Mouse (Mus musculus): ENCODE measurements around the gene Zfp174.
"Not testable (repeated sequence)": the region's sequence is repeated elsewhere in the genome, so short reads cannot be mapped to it uniquely, and the experiment has no call there.

The Zfp174 gene

GRCm38 (mm10) chr16:3846711-3847518, at the start of gene Zfp174:
TSS of gene Zfp174 (plus strand) at chr16:3847268.
- peak; percentile 92 for DNase-seq (ENCODE audit: low read depth, low spot score)

- no peak for DNase-seq (ENCODE audit: low read depth, low spot score)
These were observed 38.9 kb upstream of the Zfp174 start for GRCm38 (mm10) chr16:3808176-3808575.

- not testable (repeated sequence) for DNase-seq (ENCODE audit: low read depth, low spot score)
These were observed 32.4 kb upstream of the Zfp174 start for GRCm38 (mm10) chr16:3814667-3815066.

GRCm38 (mm10) chr16:3820202-3820601, 26.9 kb upstream of the Zfp174 start:
- DNase-seq (ENCODE audit: low read depth, low spot score) = no peak

GRCm38 (mm10) chr16:3828021-3828420, 19.0 kb upstream of the Zfp174 start:
- DNase-seq (ENCODE audit: low read depth, low spot score) = no peak

- DNase-seq (ENCODE audit: low read depth, low spot score) = no peak
These were observed 17.3 kb upstream of the Zfp174 start for GRCm38 (mm10) chr16:3829727-3830126.

- no peak for DNase-seq (ENCODE audit: low read depth, low spot score)
These were observed 16.4 kb upstream of the Zfp174 start, which contains the start of gene Olfr15 for GRCm38 (mm10) chr16:3830588-3831109. TSS of gene Olfr15 (plus strand) at chr16:3830878.

GRCm38 (mm10) chr16:3835461-3835860, 11.6 kb upstream of the Zfp174 start:
- no peak for DNase-seq (ENCODE audit: low read depth, low spot score)

- DNase-seq (ENCODE audit: low read depth, low spot score) = no peak
These were observed 7.7 kb upstream of the Zfp174 start for GRCm38 (mm10) chr16:3839157-3839885.

- no peak for DNase-seq (ENCODE audit: low read depth, low spot score)
These were observed 4.1 kb upstream of the Zfp174 start for GRCm38 (mm10) chr16:3842989-3843388.

GRCm38 (mm10) chr16:3843796-3844195, 3.3 kb upstream of the Zfp174 start:
- no peak for DNase-seq (ENCODE audit: low read depth, low spot score)

GRCm38 (mm10) chr16:3847871-3848270, 803 bp downstream of the Zfp174 start:
- no peak for DNase-seq (ENCODE audit: low read depth, low spot score)

- no peak for DNase-seq (ENCODE audit: low read depth, low spot score)
These were observed 1.3 kb downstream of the Zfp174 start for GRCm38 (mm10) chr16:3848416-3848815.

GRCm38 (mm10) chr16:3851301-3851700, 4.2 kb downstream of the Zfp174 start:
- DNase-seq (ENCODE audit: low read depth, low spot score) = not testable (repeated sequence)

GRCm38 (mm10) chr16:3852586-3852985, 5.5 kb downstream of the Zfp174 start:
- no peak for DNase-seq (ENCODE audit: low read depth, low spot score)

GRCm38 (mm10) chr16:3854437-3855182, 7.5 kb downstream of the Zfp174 start:
- no peak for DNase-seq (ENCODE audit: low read depth, low spot score)

GRCm38 (mm10) chr16:3855776-3856175, 8.7 kb downstream of the Zfp174 start:
- DNase-seq (ENCODE audit: low read depth, low spot score) = no peak

GRCm38 (mm10) chr16:3859254-3859653, 12.2 kb downstream of the Zfp174 start:
- no peak for DNase-seq (ENCODE audit: low read depth, low spot score)

GRCm38 (mm10) chr16:3871815-3872214, 24.7 kb downstream of the Zfp174 start:
- no peak for DNase-seq (ENCODE audit: low read depth, low spot score)

- DNase-seq (ENCODE audit: low read depth, low spot score) = peak; percentile 86
These were observed 25.4 kb downstream of the Zfp174 start, which contains the start of gene Naa60 for GRCm38 (mm10) chr16:3872216-3873047. TSS of gene Naa60 (plus strand) at chr16:3872375.

GRCm38 (mm10) chr16:3876346-3876745, 29.3 kb downstream of the Zfp174 start:
- no peak for DNase-seq (ENCODE audit: low read depth, low spot score)

All from brain, embryonic 18.5 days (tissue).